Mouse (Mus musculus): ENCODE results near the gene Ccni. TPM values are rescaled to one million over a fixed set of nuclear protein-coding genes. Genes with fewer than 3 reads are reported as not detected.

Gene Ccni
- total RNA-seq, 1 experiment from 2014 or later, result 220 TPM

GRCm38 (mm10) chr5:93145504-93145903 lies 60.8 kb downstream of the Ccni start:
- no peak for ATAC-seq (ENCODE audit: extremely low read depth, insufficient number of reproducible peaks, low FRiP score, poor library complexity, severe bottlenecking)

GRCm38 (mm10) chr5:93144874-93145273 lies 61.4 kb downstream of the Ccni start:
- no peak for ATAC-seq (ENCODE audit: extremely low read depth, insufficient number of reproducible peaks, low FRiP score, poor library complexity, severe bottlenecking)

- no peak for ATAC-seq (ENCODE audit: extremely low read depth, insufficient number of reproducible peaks, low FRiP score, poor library complexity, severe bottlenecking)
Measured at GRCm38 (mm10) chr5:93143360-93144091, 62.8 kb downstream of the Ccni start.

- ATAC-seq (ENCODE audit: extremely low read depth, insufficient number of reproducible peaks, low FRiP score, poor library complexity, severe bottlenecking), result no peak
Measured at GRCm38 (mm10) chr5:93140747-93141146, 65.5 kb downstream of the Ccni start.

GRCm38 (mm10) chr5:93139350-93139749 lies 66.9 kb downstream of the Ccni start:
- ATAC-seq (ENCODE audit: extremely low read depth, insufficient number of reproducible peaks, low FRiP score, poor library complexity, severe bottlenecking), result no peak

- ATAC-seq (ENCODE audit: extremely low read depth, insufficient number of reproducible peaks, low FRiP score, poor library complexity, severe bottlenecking), result peak; percentile 68
Measured at GRCm38 (mm10) chr5:93136956-93137586, 69.2 kb downstream of the Ccni start.

GRCm38 (mm10) chr5:93135368-93136107 lies 70.8 kb downstream of the Ccni start:
- no peak for ATAC-seq (ENCODE audit: extremely low read depth, insufficient number of reproducible peaks, low FRiP score, poor library complexity, severe bottlenecking)

GRCm38 (mm10) chr5:93133445-93134244 lies 72.7 kb downstream of the Ccni start:
- ATAC-seq (ENCODE audit: extremely low read depth, insufficient number of reproducible peaks, low FRiP score, poor library complexity, severe bottlenecking), result peak; percentile 49; the same call in 1 of the 2 replicates

Other genes with a start within 250 kb of the Ccni start
- 0.12 and 0.23 TPM in 2 replicates for gene Sowahb, start 161.5 kb downstream of the Ccni start, total RNA-seq (2017)
- gene Sept11, start 113.1 kb downstream of the Ccni start, total RNA-seq (2017), result 42.7 and 45.7 TPM in 2 replicates
- 7.2 and 7.4 TPM in 2 replicates for gene 2010109A12Rik, start within 50 bp of the Ccni start, total RNA-seq (2017)
- 136 and 150 TPM in 2 replicates for gene Ccng2, start 60.8 kb upstream of the Ccni start, total RNA-seq (2017)

Measured in neutrophil, adult 5-6 weeks (primary cell).